Mouse (Mus musculus) thymus, postnatal 0 days (tissue): ENCODE measurements around the gene Ano5. TPM values are rescaled to one million over a fixed set of nuclear protein-coding genes. Genes with fewer than 3 reads are reported as not detected.

ENCODE experiments used
- DNase-seq: peaks from one replicate; pipeline ENCODE4 v3.0.0-alpha.2; 2015; ENCODE audit warnings: low spot score
- polyA plus RNA-seq: library from polyadenylated mRNA; unstranded; fragments of >200 nt; fragmentation: Nextera tagmentation; extraction: Ambion mirVana; gene quantifications from 2 replicates; pipeline ENCODE4 v1.2.1, GENCODE M21; 2015

Ano5 gene
- 0.04 TPM in 2 replicates for polyA plus RNA-seq

- DNase-seq: no peak
Measured at GRCm38 (mm10) chr7:51510671-51511651, at the start of gene Ano5. Gene Ano5, plus strand, starts transcription at chr7:51511029.

- DNase-seq: no peak
Measured at GRCm38 (mm10) chr7:51499396-51499795, 11.4 kb upstream of the Ano5 start.

GRCm38 (mm10) chr7:51503940-51504339 is 6.9 kb upstream of the Ano5 start:
- DNase-seq: no peak

GRCm38 (mm10) chr7:51510147-51510546 is 682 bp upstream of the Ano5 start:
- DNase-seq: no peak

GRCm38 (mm10) chr7:51539344-51539743 is 28.5 kb downstream of the Ano5 start:
- DNase-seq: no peak

GRCm38 (mm10) chr7:51540736-51541135 is 29.9 kb downstream of the Ano5 start:
- no peak for DNase-seq

GRCm38 (mm10) chr7:51600021-51600420 is 89.2 kb downstream of the Ano5 start:
- no peak for DNase-seq

GRCm38 (mm10) chr7:51603741-51604140 is 92.9 kb downstream of the Ano5 start:
- no peak for DNase-seq

- peak; percentile 15 for DNase-seq
Measured at GRCm38 (mm10) chr7:51614404-51614803, 103.6 kb downstream of the Ano5 start.

GRCm38 (mm10) chr7:51617941-51618340 is 107.1 kb downstream of the Ano5 start:
- no peak for DNase-seq

GRCm38 (mm10) chr7:51618412-51618811 is 107.6 kb downstream of the Ano5 start:
- no peak for DNase-seq

GRCm38 (mm10) chr7:51619977-51620376 is 109.1 kb downstream of the Ano5 start:
- DNase-seq: no peak

GRCm38 (mm10) chr7:51621694-51622145 is 110.9 kb downstream of the Ano5 start, which contains the start of gene Slc17a6:
Gene Slc17a6, plus strand, starts transcription at chr7:51622006.
- DNase-seq: peak; percentile 7

- no peak for DNase-seq
Measured at GRCm38 (mm10) chr7:51622196-51622595, 111.4 kb downstream of the Ano5 start.

- no peak for DNase-seq
Measured at GRCm38 (mm10) chr7:51622666-51623065, 111.8 kb downstream of the Ano5 start.

- no peak for DNase-seq
Measured at GRCm38 (mm10) chr7:51624336-51624897, 113.6 kb downstream of the Ano5 start.

GRCm38 (mm10) chr7:51625161-51625560 is 114.3 kb downstream of the Ano5 start:
- DNase-seq: no peak

GRCm38 (mm10) chr7:51625591-51626255 is 114.9 kb downstream of the Ano5 start:
- DNase-seq: no peak

- DNase-seq: no peak
Measured at GRCm38 (mm10) chr7:51626451-51627000, 115.7 kb downstream of the Ano5 start.

GRCm38 (mm10) chr7:51627001-51627631 is 116.3 kb downstream of the Ano5 start:
- no peak for DNase-seq

- no peak for DNase-seq
Measured at GRCm38 (mm10) chr7:51627666-51628065, 116.8 kb downstream of the Ano5 start.
